Mouse (Mus musculus): ENCODE measurements around the gene Rchy1.

The Rchy1 gene
- long read RNA-seq, experiment 1, transcript Rchy1-205 (1 exons, 1,046 nt): minor isoform, 10 of 96 reads
- long read RNA-seq, experiment 1, transcript Rchy1-201 (9 exons, 1,967 nt): major isoform, 75 of 96 reads
- long read RNA-seq, experiment 1, partial matches to known transcripts: 1 of 96 reads
- long read RNA-seq, experiment 1, other reads (novel, unspliced or antisense): 7 of 96 reads
- long read RNA-seq, experiment 2, transcript Rchy1-201 (9 exons, 1,967 nt): major isoform, 75 of 105 reads
- long read RNA-seq, experiment 2, transcript Rchy1-205 (1 exons, 1,046 nt): minor isoform, 11 of 105 reads
- long read RNA-seq, experiment 2, partial matches to known transcripts: 2 of 105 reads
- long read RNA-seq, experiment 2, other reads (novel, unspliced or antisense): 13 of 105 reads

GRCm38 (mm10) chr5:91962639-91963440 is at the start of gene Rchy1:
Gene Rchy1 (minus strand): TSS chr5:91963068.
- intact Hi-C loops (cut with DNase I): loop anchor here (5.0 kb wide), 2 partner anchors 79 to 174 kb away; partner anchors contain the start of genes Cdkl2 and Uso1

GRCm38 (mm10) chr5:92011756-92012155 is 48.9 kb upstream of the Rchy1 start:
- intact Hi-C loops (cut with DNase I): no loop called here

GRCm38 (mm10) chr5:92009827-92010226 is 47.0 kb upstream of the Rchy1 start:
- intact Hi-C loops (cut with DNase I): no loop called here

- intact Hi-C loops (cut with DNase I): no loop called here
Observed at GRCm38 (mm10) chr5:92003011-92003410, 40.1 kb upstream of the Rchy1 start.

- intact Hi-C loops (cut with DNase I): no loop called here
Observed at GRCm38 (mm10) chr5:92000770-92001169, 37.9 kb upstream of the Rchy1 start.

GRCm38 (mm10) chr5:91994546-91994945 is 31.7 kb upstream of the Rchy1 start:
- intact Hi-C loops (cut with DNase I): no loop called here

- intact Hi-C loops (cut with DNase I): no loop called here
Observed at GRCm38 (mm10) chr5:91993061-91993460, 30.2 kb upstream of the Rchy1 start.

GRCm38 (mm10) chr5:91991191-91991937 is 28.5 kb upstream of the Rchy1 start:
- intact Hi-C loops (cut with DNase I): no loop called here

- intact Hi-C loops (cut with DNase I): no loop called here
Observed at GRCm38 (mm10) chr5:91989261-91989660, 26.4 kb upstream of the Rchy1 start.

- intact Hi-C loops (cut with DNase I): no loop called here
Observed at GRCm38 (mm10) chr5:91987799-91988198, 24.9 kb upstream of the Rchy1 start.

- intact Hi-C loops (cut with DNase I): no loop called here
Observed at GRCm38 (mm10) chr5:91987236-91987635, 24.4 kb upstream of the Rchy1 start, which contains the start of gene Odaph. Gene Odaph (plus strand): TSS chr5:91987475.

GRCm38 (mm10) chr5:91985721-91986120 is 22.9 kb upstream of the Rchy1 start:
- intact Hi-C loops (cut with DNase I): no loop called here

GRCm38 (mm10) chr5:91983490-91983889 is 20.6 kb upstream of the Rchy1 start:
- intact Hi-C loops (cut with DNase I): no loop called here

GRCm38 (mm10) chr5:91981176-91981840 is 18.4 kb upstream of the Rchy1 start:
- intact Hi-C loops (cut with DNase I): no loop called here

GRCm38 (mm10) chr5:91977397-91977770 is 14.5 kb upstream of the Rchy1 start:
- intact Hi-C loops (cut with DNase I): no loop called here

- intact Hi-C loops (cut with DNase I): no loop called here
Observed at GRCm38 (mm10) chr5:91976566-91977396, 13.9 kb upstream of the Rchy1 start.

- intact Hi-C loops (cut with DNase I): no loop called here
Observed at GRCm38 (mm10) chr5:91975758-91976157, 12.9 kb upstream of the Rchy1 start.

- intact Hi-C loops (cut with DNase I): no loop called here
Observed at GRCm38 (mm10) chr5:91974002-91974401, 11.1 kb upstream of the Rchy1 start.

- intact Hi-C loops (cut with DNase I): no loop called here
Observed at GRCm38 (mm10) chr5:91972046-91972445, 9.2 kb upstream of the Rchy1 start.

GRCm38 (mm10) chr5:91962259-91962638 is 619 bp downstream of the Rchy1 start:
- intact Hi-C loops (cut with DNase I): loop anchor here (5.0 kb wide), 2 partner anchors 80 to 175 kb away; partner anchors contain the start of genes Cdkl2 and Uso1
